Mouse (Mus musculus) megakaryocyte-erythroid progenitor cell, adult 5-6 weeks (primary cell): Measurements from ENCODE around the gene Sfta2. TPM values are rescaled to one million over a fixed set of nuclear protein-coding genes. Genes with fewer than 3 reads are reported as not detected.

ENCODE experiments used
- ATAC-seq: replicated peaks from 2 replicates; pipeline ENCODE4 v1.8.0; 2016; ENCODE audit warnings: mild to moderate bottlenecking, inconsistent platforms; ENCODE audit not compliant: severe bottlenecking, poor library complexity, low FRiP score, low TSS enrichment
- total RNA-seq, 2 experiments: library from RNA; stranded (forward) in 1 of 2; stranded (reverse) in 1 of 2; fragments of 200-1000, 215-1000 nt in 1 of 2; fragments of >200 nt in 1 of 2; fragmentation: Nextera tagmentation in 1 of 2; gene quantifications; 2 replicates each; pipeline ENCODE4 v1.2.3; 2014 to 2017

The Sfta2 gene
- not detected in 2 replicates for total RNA-seq (2014; fragmentation: Nextera tagmentation)
- not detected in 2 replicates for total RNA-seq (2017)

- no peak for ATAC-seq
These were observed at the start of gene Sfta2 for GRCm38 (mm10) chr17:35601249-35601648. TSS of gene Sfta2 (plus strand) at chr17:35601549.

- no peak for ATAC-seq
These were observed 49.4 kb upstream of the Sfta2 start, which contains the start of gene Cdsn for GRCm38 (mm10) chr17:35551881-35552414. TSS of gene Cdsn (plus strand) at chr17:35552128.

- ATAC-seq: no peak
These were observed 47.0 kb upstream of the Sfta2 start for GRCm38 (mm10) chr17:35554321-35554720.

GRCm38 (mm10) chr17:35554761-35555397, 46.5 kb upstream of the Sfta2 start:
- no peak for ATAC-seq

- ATAC-seq: no peak
These were observed 45.1 kb upstream of the Sfta2 start for GRCm38 (mm10) chr17:35556186-35556765.

DNA sequence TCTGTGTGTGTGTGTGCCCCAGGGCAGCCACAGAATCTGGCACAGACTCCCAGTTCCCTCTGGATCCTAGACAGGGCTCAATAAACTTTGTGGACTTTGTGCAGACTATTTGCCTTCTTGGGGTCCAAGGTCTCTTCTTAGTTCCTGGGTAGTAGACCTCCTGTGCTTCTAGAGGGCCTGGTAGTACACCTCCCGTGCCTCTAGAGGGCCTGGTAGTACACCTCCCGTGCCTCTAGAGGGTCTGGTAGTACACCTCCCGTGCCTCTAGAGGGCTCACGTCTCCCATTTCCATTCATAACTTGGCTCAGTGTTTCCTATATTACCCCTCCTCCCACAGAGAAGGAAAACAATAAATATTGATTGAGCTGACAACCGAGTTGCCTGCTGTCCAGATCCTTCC, 44.5 kb upstream of the Sfta2 start:
- peak; percentile 86 for ATAC-seq

DNA sequence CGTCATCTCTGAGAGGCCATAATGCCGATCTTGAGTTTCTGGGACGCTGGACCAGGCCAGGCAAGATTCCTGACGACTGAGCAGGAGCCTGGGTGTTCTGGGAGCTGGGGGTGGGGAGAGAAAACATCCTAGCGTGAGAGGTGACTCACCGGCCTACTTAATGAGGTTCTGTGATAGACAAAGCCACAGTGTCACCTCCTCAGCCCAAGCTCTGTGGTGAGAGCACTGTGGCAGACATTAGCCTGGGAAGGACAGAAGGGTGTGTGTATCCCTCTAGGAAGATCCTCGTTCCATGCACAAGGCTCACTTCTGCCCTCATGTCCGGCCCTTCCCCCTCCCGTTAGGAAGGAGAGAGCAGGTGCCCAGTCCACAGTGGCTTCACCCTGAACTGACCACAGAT, 44.0 kb upstream of the Sfta2 start:
- ATAC-seq: no peak

- ATAC-seq: no peak
These were observed 43.1 kb upstream of the Sfta2 start for GRCm38 (mm10) chr17:35558216-35558615.

DNA sequence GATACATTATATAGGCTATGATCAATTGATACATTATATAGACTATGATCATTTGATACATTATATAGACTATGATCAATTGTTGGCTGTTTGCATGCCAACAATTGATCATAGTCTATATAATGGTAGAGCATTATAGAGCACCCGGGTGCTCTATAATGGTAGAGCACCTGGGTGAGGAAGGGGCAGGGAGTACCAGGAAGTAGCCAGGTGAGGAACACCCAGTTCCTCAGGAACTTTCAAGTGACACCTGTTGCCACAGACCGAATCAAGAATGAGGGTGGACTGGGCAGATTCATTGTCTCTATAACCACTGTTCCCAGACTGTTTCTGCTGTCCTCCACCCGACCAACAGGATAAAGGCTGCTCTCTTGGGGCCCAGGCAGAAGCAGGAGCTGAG, 34.2 kb upstream of the Sfta2 start, which contains the start of gene 2300002M23Rik:
Gene 2300002M23Rik (plus strand): TSS at position 301 of the 400 bp plus-strand sequence.
- ATAC-seq: no peak

GRCm38 (mm10) chr17:35567767-35568166, 33.6 kb upstream of the Sfta2 start:
- ATAC-seq: no peak

DNA sequence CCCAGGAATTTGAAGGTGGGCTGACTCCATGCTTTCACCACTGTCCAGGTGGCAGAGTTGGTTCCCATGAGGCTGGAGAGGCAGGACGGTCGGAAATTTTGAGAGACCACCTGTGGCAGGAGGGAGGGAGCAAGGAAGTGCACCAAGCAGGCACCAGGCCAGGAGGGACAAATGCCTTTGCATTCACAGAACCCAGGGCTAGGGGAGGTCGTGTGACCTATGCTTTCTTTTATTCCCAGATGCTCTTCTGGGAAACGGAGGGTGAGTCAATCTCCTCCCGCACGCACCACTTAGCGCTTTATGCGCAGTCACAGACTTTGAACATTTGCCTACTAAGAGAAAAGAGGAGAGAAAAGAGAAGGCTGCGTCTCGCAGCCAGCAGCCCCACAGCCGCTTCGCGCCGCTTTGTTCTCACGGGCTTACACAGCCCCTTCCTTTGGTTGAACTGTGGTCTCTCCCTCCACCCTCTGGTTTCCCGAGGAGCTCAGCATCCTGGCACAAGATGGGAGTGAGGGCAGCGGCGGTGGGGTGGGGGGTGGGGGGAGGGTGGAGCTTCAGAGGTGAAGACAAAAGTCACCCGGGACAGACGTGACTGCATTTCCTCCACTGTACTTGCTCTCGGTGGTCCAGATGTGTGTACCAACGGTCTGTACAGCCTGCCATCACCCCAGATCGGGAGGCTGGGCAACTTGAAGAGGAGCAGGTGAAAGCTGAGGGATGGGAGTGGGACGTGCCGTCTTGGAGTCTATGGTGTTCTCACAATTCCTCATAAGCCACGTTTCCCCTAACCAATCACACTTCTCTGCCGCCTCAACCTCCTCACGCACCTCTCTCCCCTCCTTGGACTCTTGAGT, 32.0 kb upstream of the Sfta2 start:
- no peak for ATAC-seq

DNA sequence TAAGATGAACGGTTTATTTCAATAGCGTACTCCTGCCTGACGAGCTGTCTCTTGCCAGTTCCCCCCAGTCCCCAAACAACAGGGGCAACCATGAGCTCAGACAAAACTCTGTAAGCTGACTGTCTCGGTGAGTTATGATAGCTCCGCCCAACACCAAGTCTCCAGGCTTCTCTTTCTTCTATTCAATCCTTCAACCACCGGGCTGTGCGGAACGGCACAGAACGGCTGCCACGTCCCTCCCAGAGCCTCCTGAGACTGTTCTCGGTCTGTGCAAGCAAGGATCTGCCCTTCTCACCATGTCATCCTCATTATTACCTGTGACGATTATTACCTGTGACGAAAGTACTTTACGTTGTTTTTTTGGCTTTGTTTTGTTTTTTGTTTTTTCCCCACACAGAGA, 30.5 kb upstream of the Sfta2 start:
- no peak for ATAC-seq

DNA sequence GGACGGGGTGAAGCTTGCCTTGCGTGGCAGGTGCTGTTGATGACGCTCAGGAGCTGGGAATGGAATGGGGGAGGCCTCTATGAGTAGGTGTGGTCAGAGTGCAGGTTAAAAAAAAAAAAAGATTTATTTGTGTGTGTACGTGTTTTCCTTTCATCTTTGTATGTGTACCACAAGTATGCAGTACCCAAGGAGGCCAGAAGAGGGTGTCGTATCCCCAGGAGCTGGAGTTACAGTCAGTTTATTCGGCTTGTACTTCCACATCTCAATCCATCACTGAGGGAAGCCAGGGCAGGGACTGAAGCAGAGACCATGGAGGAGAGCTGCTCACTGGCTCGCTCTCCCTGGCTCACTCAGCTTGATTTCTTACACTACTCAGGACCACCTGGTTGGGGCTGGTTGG, 29.9 kb upstream of the Sfta2 start:
- ATAC-seq: no peak

GRCm38 (mm10) chr17:35578211-35578610, 23.1 kb upstream of the Sfta2 start:
- peak; percentile 73 for ATAC-seq

DNA sequence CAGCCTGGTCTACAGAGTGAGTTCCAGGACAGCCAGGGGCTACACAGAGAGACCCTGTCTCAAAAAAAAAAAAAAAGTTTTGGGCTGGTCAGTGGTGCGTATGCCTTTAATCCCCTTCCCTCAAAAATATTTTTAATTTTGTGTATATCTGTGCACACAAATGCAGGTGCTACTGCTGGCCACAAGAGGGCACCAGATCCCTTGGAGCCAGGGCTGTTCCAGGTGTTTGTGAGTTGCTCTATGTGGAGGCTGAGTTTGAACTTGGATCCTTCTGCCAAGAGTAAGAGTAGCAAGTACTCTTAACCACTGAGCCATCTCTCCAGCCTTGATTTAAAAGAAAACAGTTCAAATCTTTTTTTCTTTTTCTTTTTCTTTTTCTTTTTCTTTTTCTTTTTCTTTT, 18.4 kb upstream of the Sfta2 start:
- ATAC-seq: no peak

GRCm38 (mm10) chr17:35584330-35584937, 16.9 kb upstream of the Sfta2 start:
- peak; percentile 74 for ATAC-seq

GRCm38 (mm10) chr17:35587291-35587690, 14.1 kb upstream of the Sfta2 start:
- no peak for ATAC-seq

GRCm38 (mm10) chr17:35588387-35588786, 13.0 kb upstream of the Sfta2 start:
- ATAC-seq: no peak

DNA sequence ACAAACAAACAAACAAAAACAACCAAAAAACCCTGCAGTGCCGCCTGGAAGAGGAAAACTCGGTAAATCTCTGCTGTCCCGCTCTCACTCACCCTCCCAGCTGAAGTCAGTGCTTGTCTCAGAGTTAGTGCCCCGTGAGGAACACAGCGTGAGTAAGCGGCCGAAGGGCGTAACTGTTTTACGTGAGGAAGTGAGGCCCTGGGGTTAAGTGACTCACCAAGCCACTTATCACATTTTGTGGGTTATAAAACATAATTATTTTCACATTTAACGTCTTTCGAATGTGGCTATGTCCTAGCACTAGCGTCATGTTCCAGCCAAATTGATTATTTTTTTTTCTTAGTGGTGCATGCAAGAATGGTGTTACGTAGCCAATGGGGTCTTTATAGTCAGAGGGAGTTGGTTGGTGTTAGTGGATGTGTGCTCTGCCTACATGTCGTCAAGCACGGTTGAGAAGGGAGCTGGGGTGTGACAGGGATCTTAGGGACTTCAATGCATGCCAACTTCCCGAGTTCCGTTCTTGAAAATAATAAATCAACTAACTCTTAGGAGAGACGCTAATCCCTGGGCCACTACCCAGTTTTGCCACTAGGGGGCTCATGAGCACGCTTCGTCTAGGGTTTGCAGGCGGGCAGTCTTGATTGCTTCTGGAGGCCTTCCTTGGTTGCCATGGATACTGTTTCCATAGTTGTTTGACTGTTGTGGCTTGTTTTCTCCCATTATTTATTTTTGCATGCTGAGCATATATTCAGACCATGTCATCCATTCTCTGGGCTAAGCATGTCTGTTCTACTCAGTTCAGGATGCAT, 10.7 kb upstream of the Sfta2 start:
- ATAC-seq: peak; percentile 76
